Mouse (Mus musculus) kidney, postnatal 4 days (tissue): ENCODE measurements around the gene Hmgcs1.
"Not testable (repeated sequence)": the region's sequence is repeated elsewhere in the genome, so short reads cannot be mapped to it uniquely, and the experiment has no call there.

Source experiments
- DNase-seq, 2 experiments: peaks; one replicate each; pipeline ENCODE4 v3.0.0; 2021; ENCODE audit warnings: mixed read lengths in 2 of 2

Gene Hmgcs1

GRCm38 (mm10) chr13:119690039-119690728 lies at the start of gene Hmgcs1:
TSS of gene Hmgcs1 (plus strand) at chr13:119690379.
- DNase-seq = peak; percentile 100

- peak; percentile 25 to 35 for DNase-seq
Measured at GRCm38 (mm10) chr13:119640504-119640903, 49.7 kb upstream of the Hmgcs1 start.

GRCm38 (mm10) chr13:119641145-119641544 lies 49.0 kb upstream of the Hmgcs1 start:
- DNase-seq = no peak

- no peak for DNase-seq
Measured at GRCm38 (mm10) chr13:119644769-119645168, 45.4 kb upstream of the Hmgcs1 start.

- DNase-seq = no peak
Measured at GRCm38 (mm10) chr13:119646511-119646910, 43.7 kb upstream of the Hmgcs1 start.

GRCm38 (mm10) chr13:119648891-119649698 lies 41.1 kb upstream of the Hmgcs1 start:
- DNase-seq = peak; percentile 13 to 32

- no peak for DNase-seq
Measured at GRCm38 (mm10) chr13:119649699-119650046, 40.5 kb upstream of the Hmgcs1 start.

- DNase-seq = no peak
Measured at GRCm38 (mm10) chr13:119654734-119655133, 35.4 kb upstream of the Hmgcs1 start.

GRCm38 (mm10) chr13:119656246-119656645 lies 33.9 kb upstream of the Hmgcs1 start:
- DNase-seq = no peak

GRCm38 (mm10) chr13:119656846-119657416 lies 33.2 kb upstream of the Hmgcs1 start:
- DNase-seq = no peak

GRCm38 (mm10) chr13:119661420-119661819 lies 28.8 kb upstream of the Hmgcs1 start:
- peak; percentile 44 to 66 for DNase-seq

GRCm38 (mm10) chr13:119678794-119679193 lies 11.4 kb upstream of the Hmgcs1 start:
- no peak for DNase-seq

GRCm38 (mm10) chr13:119679721-119680120 lies 10.5 kb upstream of the Hmgcs1 start:
- no peak for DNase-seq

- DNase-seq = no peak
Measured at GRCm38 (mm10) chr13:119681161-119681560, 9.0 kb upstream of the Hmgcs1 start.

GRCm38 (mm10) chr13:119684416-119685177 lies 5.6 kb upstream of the Hmgcs1 start:
- no peak for DNase-seq

GRCm38 (mm10) chr13:119689709-119690038 lies 505 bp upstream of the Hmgcs1 start:
- no peak for DNase-seq

- peak; percentile 43 to 65 for DNase-seq
Measured at GRCm38 (mm10) chr13:119690876-119691620, 869 bp downstream of the Hmgcs1 start.

GRCm38 (mm10) chr13:119691958-119692357 lies 1.8 kb downstream of the Hmgcs1 start:
- not testable (repeated sequence) for DNase-seq

- DNase-seq = no peak
Measured at GRCm38 (mm10) chr13:119695676-119696075, 5.5 kb downstream of the Hmgcs1 start.

- no peak for DNase-seq
Measured at GRCm38 (mm10) chr13:119696496-119696895, 6.3 kb downstream of the Hmgcs1 start.

- no peak for DNase-seq
Measured at GRCm38 (mm10) chr13:119698436-119698835, 8.3 kb downstream of the Hmgcs1 start.

GRCm38 (mm10) chr13:119704280-119704679 lies 14.1 kb downstream of the Hmgcs1 start:
- DNase-seq = no peak
